Mouse (Mus musculus) subcutaneous adipose tissue, adult 2 months (tissue): ENCODE results near the gene Rab11a. TPM values are rescaled to one million over a fixed set of nuclear protein-coding genes. Genes with fewer than 3 reads are reported as not detected.

ENCODE experiments used
- polyA plus RNA-seq: library from polyadenylated mRNA; depleted of rRNA; stranded (reverse); fragments of >200 nt; gene quantifications from 2 replicates; pipeline ENCODE4 v1.2.3, GENCODE M21; 2012; ENCODE audit warnings: low replicate concordance; rRNA removed

Rab11a gene
- polyA plus RNA-seq = 119 and 122 TPM in 2 replicates

DNA sequence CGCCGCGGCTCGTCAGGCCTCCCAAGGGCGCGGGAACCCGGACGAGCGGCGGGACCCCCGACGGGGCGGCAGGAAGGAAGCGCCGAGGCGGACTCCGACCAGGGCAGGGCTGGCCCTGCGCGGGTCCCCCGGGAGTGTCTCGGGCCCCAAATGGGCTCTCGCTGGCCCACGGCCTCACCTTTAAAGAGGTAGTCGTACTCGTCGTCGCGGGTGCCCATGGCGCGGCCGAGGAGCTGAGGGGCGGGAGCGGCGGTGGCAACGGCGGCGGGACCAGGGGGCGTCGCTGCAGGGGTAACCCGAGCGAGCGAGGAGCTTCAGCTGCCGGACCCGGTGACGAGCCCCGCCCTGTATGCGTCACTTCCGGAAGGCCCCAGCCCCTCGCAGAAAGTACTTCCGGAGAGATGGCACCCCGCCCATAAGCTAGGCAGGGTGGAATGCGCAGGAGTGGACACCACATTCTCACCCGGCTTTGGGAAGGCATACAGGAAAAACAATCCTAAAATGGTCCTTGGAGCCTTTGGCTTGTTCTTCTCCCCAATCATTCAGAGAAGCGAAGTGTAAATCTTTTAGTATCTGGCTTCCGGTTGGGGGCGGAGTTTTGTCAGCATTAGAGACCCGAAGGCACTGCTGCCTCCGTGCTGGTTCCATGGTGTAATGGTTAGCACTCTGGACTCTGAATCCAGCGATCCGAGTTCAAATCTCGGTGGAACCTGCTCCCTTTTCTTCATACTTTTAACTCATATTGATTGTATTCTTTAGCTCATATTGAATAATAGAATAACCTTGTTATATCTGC, at the start of gene Rab11a:
Rab11a (minus strand) TSS at position 353 of the 796 bp plus-strand sequence.

Other genes starting within 250 kb of the Rab11a start
- 14.4 and 14.6 TPM in 2 replicates for gene Dennd4a, start 73.6 kb upstream of the Rab11a start, polyA plus RNA-seq
- 0.04 and 0.06 TPM in 2 replicates for gene Slc24a1, start 213.8 kb upstream of the Rab11a start, polyA plus RNA-seq
- gene Ints14, start 223.1 kb upstream of the Rab11a start, polyA plus RNA-seq = 19.2 and 23.6 TPM in 2 replicates